Mouse (Mus musculus) myocyte (in vitro differentiated cells): ENCODE data around the gene Ank3.

Experiments used
- CEBPB ChIP-seq: IDR thresholded peaks from 2 replicates; pipeline ENCODE4 v1.6.1; 2011; ENCODE audit warnings: mild to moderate bottlenecking, moderate library complexity; ENCODE audit not compliant: poor library complexity, insufficient read depth, severe bottlenecking
- POLR2A ChIP-seq: IDR thresholded peaks from one replicate; pipeline ENCODE4 v1.6.1; 2011; ENCODE audit warnings: low read depth, mild to moderate bottlenecking, control low read depth, moderate library complexity; ENCODE audit not compliant: insufficient read length
- POLR2AphosphoS2 ChIP-seq: IDR thresholded peaks from one replicate; pipeline ENCODE4 v1.6.1; 2011; ENCODE audit warnings: low read depth, control low read depth; ENCODE audit not compliant: insufficient read length
- REST ChIP-seq: IDR thresholded peaks from one replicate; pipeline ENCODE4 v1.6.1; 2011; ENCODE audit warnings: mild to moderate bottlenecking, control low read depth, moderate library complexity; ENCODE audit not compliant: insufficient read depth, insufficient read length
- SRF ChIP-seq: IDR thresholded peaks from one replicate; pipeline ENCODE4 v1.6.1; 2011; ENCODE audit warnings: low read depth; ENCODE audit not compliant: control insufficient read depth, insufficient read length
- TCF12 ChIP-seq: IDR thresholded peaks from one replicate; pipeline ENCODE4 v1.6.1; 2011; ENCODE audit warnings: mild to moderate bottlenecking, control low read depth; ENCODE audit not compliant: poor library complexity, insufficient read depth, severe bottlenecking
- USF1 ChIP-seq: IDR thresholded peaks from one replicate; pipeline ENCODE4 v1.6.1; 2011; ENCODE audit warnings: low read depth, mild to moderate bottlenecking, control low read depth, moderate library complexity

- TF ChIP-seq POLR2A (no peak), TCF12 (no peak), SRF (no peak), REST (no peak), USF1 (no peak), POLR2AphosphoS2 (no peak), CEBPB (no peak)
Measured at GRCm38 (mm10) chr10:69398763-69399590, at the start of gene Ank3.
